Mouse (Mus musculus) olfactory bulb, adult 2 months (tissue): ENCODE measurements around the gene Myo18a. TPM values are rescaled to one million over a fixed set of nuclear protein-coding genes. Genes with fewer than 3 reads are reported as not detected.
A peak's percentile ranks its signal among the peaks of the same experiment; 100 is the strongest.

Source experiments
- H3K27ac ChIP-seq: fragments of 200-500 bp; 2 replicates; pipeline ENCODE4 v1.5.1; 2012; ENCODE audit warnings: low read depth, low read length; ENCODE audit not compliant: insufficient read depth
- H3K4me1 ChIP-seq: fragments of 200-500 bp; 2 replicates; pipeline ENCODE4 v1.6.1; 2012; ENCODE audit warnings: low read length; ENCODE audit not compliant: control insufficient read depth, insufficient read depth
- H3K4me3 ChIP-seq: fragments of 200-500 bp; 2 replicates; pipeline ENCODE4 v1.5.1; 2012; ENCODE audit warnings: mild to moderate bottlenecking, low read depth, low read length, moderate library complexity; ENCODE audit not compliant: insufficient read depth
- CTCF ChIP-seq: fragments of 200-500 bp; IDR thresholded peaks from 2 replicates; pipeline ENCODE4 v1.5.1; 2012; ENCODE audit warnings: low read depth, mild to moderate bottlenecking, low read length, moderate library complexity; ENCODE audit not compliant: insufficient read depth
- POLR2A ChIP-seq: fragments of 200-500 bp; IDR thresholded peaks from 2 replicates; pipeline ENCODE4 v1.6.1; 2012; ENCODE audit warnings: mild to moderate bottlenecking, low read depth, low read length, moderate library complexity; ENCODE audit not compliant: insufficient read depth
- WGBS: fragments of 180-500 bp; shearing (Covaris S2); methylation state at CpG from one replicate; pipeline ENCODE4 v1.1.7; 2018; 5-methylcytosine and 5-hydroxymethylcytosine counted together
- polyA plus RNA-seq: library from polyadenylated mRNA; stranded (reverse); fragments of >200 nt; gene quantifications from 2 replicates; pipeline ENCODE4 v1.2.4, GENCODE M21; 2012; ENCODE audit warnings: low replicate concordance; ENCODE audit not compliant: missing spikeins, insufficient read depth, insufficient read length

Myo18a gene
- polyA plus RNA-seq, 1 experiment: 284 TPM

DNA sequence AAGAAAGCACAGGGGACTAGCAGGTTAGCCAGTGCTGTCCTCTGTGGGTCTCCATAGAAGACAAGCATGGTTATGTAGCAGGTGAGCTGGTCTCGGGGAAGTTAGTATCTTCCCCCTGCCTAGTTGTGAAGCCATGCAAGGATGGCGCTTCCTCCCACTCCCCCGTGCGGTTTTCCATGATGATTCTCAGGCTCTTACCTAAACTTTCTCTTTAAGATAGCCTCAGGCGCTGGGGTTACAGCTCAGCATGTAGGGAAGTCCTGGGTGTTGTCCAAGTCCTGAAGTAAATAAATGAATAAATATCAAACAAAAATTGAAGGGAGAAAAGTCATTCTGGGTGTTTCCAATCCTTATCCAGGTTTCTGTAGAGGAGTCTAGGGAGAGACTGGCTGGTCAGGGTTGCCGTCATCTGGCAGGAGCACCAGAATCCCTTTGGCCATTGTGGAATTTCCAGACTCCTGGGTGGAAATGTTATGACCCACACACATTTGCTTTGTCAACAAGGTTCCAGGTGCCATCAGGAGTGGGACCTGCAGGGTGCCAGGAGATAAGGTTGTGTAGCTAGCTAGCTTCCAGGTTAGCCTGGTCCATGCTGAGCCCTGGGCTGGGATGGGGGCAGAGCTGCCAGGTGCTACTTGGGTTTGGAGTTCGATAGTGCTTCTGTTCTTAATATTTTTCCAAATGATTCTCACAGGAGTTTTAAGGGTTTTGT is 19.2 kb downstream of the Myo18a start:
- peaks cover 56% of the 10 kb centered on the region for H3K4me1 ChIP-seq
- H3K27ac ChIP-seq: no peak overlapping the region
- H3K4me3 ChIP-seq: no peak overlapping the region
- no peak for TF ChIP-seq CTCF
- no peak for TF ChIP-seq POLR2A
- 89% methylated on average over 7 of the region's 7 CpGs for WGBS

DNA sequence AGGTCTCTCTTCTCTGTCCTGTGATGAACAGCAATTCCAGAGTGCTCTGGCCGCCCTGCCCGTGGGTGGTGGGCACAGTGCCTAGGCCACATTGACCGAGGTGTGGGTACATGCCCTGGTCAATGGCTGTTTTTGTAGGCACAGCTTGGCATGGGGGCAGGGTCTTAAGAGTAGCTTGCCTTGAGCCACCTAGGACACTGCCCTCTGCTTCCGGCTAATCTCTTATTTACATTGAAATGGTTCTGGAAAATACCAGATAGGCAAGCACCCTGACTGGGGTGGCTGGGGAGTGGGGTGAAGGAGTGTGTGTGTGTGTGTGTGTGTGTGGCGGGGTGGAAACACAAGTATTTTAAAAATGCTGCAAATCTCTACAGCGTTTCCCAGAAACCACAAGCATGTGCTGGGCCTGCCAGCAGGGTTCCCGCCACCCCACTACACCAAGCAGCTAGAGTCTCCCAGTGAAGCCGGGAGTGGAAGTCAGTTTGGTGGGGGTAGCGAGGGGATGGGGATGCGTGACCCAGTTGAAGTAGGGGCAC is 20.2 kb downstream of the Myo18a start:
- H3K4me1 ChIP-seq: peaks cover 54% of the 10 kb centered on the region
- 28% methylated on average over 10 of the region's 10 CpGs for WGBS
- H3K27ac ChIP-seq: peak overlapping the region; percentile 51; the same call in 1 of the 2 replicates

DNA sequence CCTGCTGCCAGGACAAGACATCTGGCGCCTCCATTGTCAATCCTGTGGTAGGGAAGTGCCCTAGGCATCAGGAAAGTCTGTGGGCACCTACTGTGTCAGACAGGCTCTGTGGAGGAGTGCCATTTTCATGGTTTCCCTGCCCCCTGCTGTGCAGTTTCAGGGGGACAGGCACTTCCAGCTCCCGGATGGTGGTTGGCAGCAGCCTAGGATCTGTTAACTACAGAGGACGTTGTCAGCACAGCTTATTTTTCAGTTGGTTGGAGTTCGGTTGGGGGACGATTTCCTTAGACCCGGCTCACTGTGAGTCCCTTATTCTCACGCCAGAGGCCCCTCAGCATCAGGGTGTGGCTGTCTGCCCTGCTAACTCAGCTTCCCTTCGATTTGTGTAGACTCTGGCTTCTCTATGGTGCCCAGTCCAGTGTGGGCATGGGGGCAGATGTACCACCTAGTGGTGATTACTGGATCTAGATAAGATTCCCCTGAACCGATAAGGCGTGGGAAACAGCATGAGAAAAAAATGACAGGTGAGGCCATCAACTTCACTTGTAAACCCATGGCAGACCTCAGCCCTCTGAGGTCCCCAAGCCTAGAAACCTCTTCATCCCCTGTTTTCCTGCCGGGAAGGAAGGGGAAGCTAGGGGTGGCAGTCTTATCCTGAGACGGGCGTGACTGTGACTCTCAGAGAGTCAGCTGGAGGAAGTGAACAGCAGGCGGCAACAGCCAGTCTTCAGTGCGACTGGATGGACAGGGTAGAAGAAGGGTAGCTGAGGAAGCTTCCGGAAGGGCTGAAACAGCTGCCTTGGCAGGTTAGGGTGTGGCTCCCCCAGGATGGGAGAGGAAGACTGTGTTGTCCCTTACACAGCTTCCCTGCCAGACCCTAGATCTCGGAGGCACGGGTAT is 21.0 kb downstream of the Myo18a start:
- peak overlapping the region; percentile 51; the same call in 1 of the 2 replicates for H3K27ac ChIP-seq
- peaks cover 54% of the 10 kb centered on the region for H3K4me1 ChIP-seq
- no peak for TF ChIP-seq CTCF
- TF ChIP-seq POLR2A: no peak
- H3K4me3 ChIP-seq: no peak overlapping the region
- WGBS: 37% methylated on average over 18 of the region's 18 CpGs

More for the DNA sequence above, 20.2 kb downstream of the Myo18a start:
- H3K4me3 ChIP-seq: no peak overlapping the region
- TF ChIP-seq POLR2A: no peak
- no peak for TF ChIP-seq CTCF

DNA sequence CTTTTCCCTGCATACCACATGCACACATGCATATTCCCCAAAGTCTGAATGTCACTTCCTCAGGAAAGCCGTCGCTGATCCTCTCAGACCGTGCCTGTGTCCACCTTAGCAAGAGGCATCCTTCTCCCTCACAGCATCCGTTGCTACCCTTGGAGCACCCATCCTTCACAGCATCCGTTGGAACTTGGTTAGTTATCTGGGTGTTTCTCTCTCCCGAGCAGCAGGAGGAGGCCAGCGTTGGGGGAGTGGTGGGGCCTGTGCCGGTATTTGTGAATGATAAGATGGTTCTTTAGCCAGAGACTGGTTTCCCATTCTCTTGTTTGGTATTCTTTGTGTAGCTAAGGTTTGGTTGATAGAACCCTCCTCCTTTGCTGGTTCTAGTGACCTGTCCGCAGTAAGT is 21.8 kb downstream of the Myo18a start:
- Histone ChIP-seq H3K4me1 (peaks cover 57% of the 10 kb centered on the region), H3K27ac (peak overlapping the region; percentile 81; the same call in 1 of the 2 replicates), H3K4me3 (no peak overlapping the region)
- TF ChIP-seq POLR2A (no peak), CTCF (no peak)
- 74% methylated on average over 9 of the region's 9 CpGs for WGBS

DNA sequence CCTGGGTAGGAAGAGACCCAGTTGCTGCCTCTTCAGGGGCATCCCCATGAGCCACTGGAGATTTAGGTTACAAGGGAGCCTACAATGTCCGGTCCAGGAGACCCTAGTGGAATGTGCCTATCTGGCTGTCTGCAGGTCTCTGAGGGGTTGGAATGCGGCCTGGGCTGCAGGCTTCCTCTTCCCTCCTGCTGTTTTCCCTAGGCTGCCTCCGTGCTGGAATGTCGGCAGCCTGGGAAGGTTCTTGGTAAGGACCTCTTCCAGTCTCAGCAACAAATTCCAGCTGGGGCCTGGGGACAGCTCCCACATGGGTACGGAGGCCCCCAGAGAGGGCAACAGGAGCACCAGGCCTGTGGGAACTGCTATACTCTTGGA is 22.3 kb downstream of the Myo18a start:
- WGBS: 47% methylated on average over 5 of the region's 5 CpGs
- peaks cover 59% of the 10 kb centered on the region for H3K4me1 ChIP-seq
- H3K27ac ChIP-seq: peak overlapping the region; percentile 81
- no peak overlapping the region for H3K4me3 ChIP-seq
- TF ChIP-seq CTCF (no peak), POLR2A (no peak)

DNA sequence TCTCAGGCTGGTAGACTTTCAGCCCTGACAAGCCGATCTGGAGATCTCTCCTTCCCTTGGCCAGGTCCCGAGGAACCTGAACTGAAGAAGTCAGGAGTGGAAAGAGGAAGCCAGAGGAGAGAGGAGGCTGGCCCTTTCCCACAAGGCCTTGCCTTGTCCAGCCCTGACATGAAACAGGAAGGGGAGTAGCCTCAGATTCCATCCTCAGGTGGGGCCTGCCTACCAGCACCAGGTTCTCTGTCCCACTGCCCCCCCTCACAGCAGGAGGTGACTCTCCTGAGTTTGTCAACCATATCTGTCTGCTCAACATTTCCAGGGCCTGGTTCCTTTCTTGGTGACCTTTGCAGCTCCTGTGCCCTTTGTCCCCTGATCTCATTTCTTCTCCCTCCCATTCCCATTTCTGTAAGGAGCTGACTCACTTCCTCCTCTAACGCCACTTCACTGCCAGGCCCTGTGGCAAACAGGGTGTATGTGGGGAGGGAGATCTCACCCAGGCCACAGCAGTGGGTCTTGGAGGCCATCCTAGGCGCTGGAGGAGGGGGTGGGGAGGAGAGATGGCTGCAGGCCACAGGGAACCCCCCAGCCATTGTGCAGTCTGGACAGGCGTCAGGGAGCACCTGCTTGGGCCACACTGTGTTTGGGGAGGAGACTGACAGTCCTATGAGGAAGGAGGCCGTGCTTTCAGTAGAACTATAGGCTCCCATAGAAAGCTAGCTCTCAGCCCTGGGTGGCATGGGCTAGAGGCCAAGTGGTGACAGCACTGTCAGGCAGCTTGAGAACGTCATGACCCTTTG is 22.9 kb downstream of the Myo18a start:
- peaks cover 59% of the 10 kb centered on the region for H3K4me1 ChIP-seq
- H3K27ac ChIP-seq: peak overlapping the region; percentile 81
- TF ChIP-seq CTCF: no peak
- TF ChIP-seq POLR2A: no peak
- WGBS: 43% methylated on average over 7 of the region's 7 CpGs
- no peak overlapping the region for H3K4me3 ChIP-seq

DNA sequence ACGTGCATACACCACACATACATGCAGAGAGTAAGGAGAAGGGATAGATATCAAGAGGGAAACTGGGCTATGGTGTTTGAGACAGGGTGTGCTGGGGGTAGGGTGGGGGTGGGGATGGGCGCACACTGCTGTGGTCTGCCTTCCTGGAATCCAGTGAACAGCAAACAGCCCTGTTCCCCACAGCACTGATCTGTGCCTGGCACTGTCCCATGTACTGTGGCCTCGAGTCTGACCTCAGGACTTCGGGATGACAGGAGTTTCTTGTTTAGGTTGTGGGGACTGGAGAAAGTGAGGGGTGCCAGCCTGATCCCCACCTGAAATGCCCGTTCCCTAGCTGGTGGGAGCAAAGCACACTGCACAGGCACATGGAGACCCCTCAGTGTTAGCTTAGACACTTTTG is 24.7 kb downstream of the Myo18a start, which contains the start of gene Gm10277:
Gm10277 (minus strand) TSS at position 41 of the 400 bp plus-strand sequence.
- no peak for TF ChIP-seq CTCF
- whole genome bisulfite sequencing: 79% methylated on average over 5 of the region's 5 CpGs
- H3K4me3 ChIP-seq: no peak within 1 kb of the TSS
- peaks cover 62% of the 10 kb centered on the region for H3K4me1 ChIP-seq
- peak within 1 kb of the TSS; percentile 81 for H3K27ac ChIP-seq

DNA sequence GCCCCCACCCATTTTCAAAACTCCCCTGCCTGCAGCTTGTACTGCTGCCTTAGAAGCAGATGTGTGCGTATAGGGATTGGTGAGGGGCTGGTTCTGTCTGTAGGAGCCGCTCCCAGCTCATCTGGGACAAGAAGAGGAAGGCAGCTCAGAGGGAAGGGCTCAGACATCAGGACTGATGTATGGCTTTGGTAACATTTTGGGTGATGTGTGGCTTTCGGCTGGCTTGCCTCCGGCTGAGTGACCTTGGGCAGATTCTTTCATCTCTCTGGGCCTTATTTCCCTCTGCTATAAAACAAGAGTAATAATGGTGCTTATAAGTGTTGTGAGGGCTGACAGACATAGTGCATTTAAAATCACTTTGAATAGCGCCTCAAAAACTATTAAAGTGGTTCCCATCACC is 26.5 kb downstream of the Myo18a start:
- H3K4me1 ChIP-seq: peaks cover 51% of the 10 kb centered on the region
- 93% methylated on average over 5 of the region's 5 CpGs for WGBS
- H3K4me3 ChIP-seq: no peak overlapping the region
- TF ChIP-seq CTCF: no peak
- no peak for TF ChIP-seq POLR2A
- H3K27ac ChIP-seq: no peak overlapping the region
